Mouse (Mus musculus) kidney, embryonic 15.5 days (tissue): ENCODE measurements at regions not wholly inside any gene's neighbourhood (a gene's known extent, or its start where the extent isn't known, plus 50 kb on each side); places are given as distances from the start of the nearest gene placed in this dataset.
A peak's percentile ranks its signal among the peaks of the same experiment; 100 is the strongest.

Source experiments
- ATAC-seq: fragments of 200-750 bp; cut with Nextera tagmentation; replicated peaks from 2 replicates; pipeline ENCODE4 v1.8.0; 2017; ENCODE audit warnings: moderate TSS enrichment; ENCODE audit not compliant: low FRiP score
- H3K27ac ChIP-seq: fragments of 300-500 bp; sonication (generic); 2 replicates; pipeline ENCODE4 v1.5.1; 2015; ENCODE audit warnings: mild to moderate bottlenecking, inconsistent platforms
- H3K27me3 ChIP-seq: fragments of 300-500 bp; sonication (generic); 2 replicates; pipeline ENCODE4 v1.6.1; 2015; ENCODE audit warnings: inconsistent platforms
- H3K36me3 ChIP-seq: fragments of 300-500 bp; sonication (generic); 2 replicates; pipeline ENCODE4 v1.6.1; 2015; ENCODE audit warnings: inconsistent platforms
- H3K4me1 ChIP-seq: fragments of 300-500 bp; sonication (generic); 2 replicates; pipeline ENCODE4 v1.6.1; 2015; ENCODE audit warnings: inconsistent platforms
- H3K4me2 ChIP-seq: fragments of 300-500 bp; sonication (generic); 2 replicates; pipeline ENCODE4 v1.6.1; 2015; ENCODE audit warnings: moderate library complexity, mild to moderate bottlenecking, inconsistent platforms
- H3K4me3 ChIP-seq: fragments of 300-500 bp; sonication (generic); replicated peaks from 2 replicates; pipeline ENCODE4 v1.5.1; 2015; ENCODE audit warnings: mild to moderate bottlenecking, inconsistent platforms
- H3K9ac ChIP-seq: fragments of 300-500 bp; sonication (generic); 2 replicates; pipeline ENCODE4 v1.6.1; 2015; ENCODE audit warnings: mild to moderate bottlenecking, inconsistent platforms
- H3K9me3 ChIP-seq: fragments of 300-500 bp; sonication (generic); replicated peaks from 2 replicates; pipeline ENCODE4 v1.6.1; 2016; ENCODE audit warnings: inconsistent platforms
- WGBS: fragments of 180-500 bp; shearing (Covaris S2); methylation state at CpG from one replicate; pipeline ENCODE4 v1.1.7; 2015; ENCODE audit warnings: mixed read lengths; 5-methylcytosine and 5-hydroxymethylcytosine counted together

DNA sequence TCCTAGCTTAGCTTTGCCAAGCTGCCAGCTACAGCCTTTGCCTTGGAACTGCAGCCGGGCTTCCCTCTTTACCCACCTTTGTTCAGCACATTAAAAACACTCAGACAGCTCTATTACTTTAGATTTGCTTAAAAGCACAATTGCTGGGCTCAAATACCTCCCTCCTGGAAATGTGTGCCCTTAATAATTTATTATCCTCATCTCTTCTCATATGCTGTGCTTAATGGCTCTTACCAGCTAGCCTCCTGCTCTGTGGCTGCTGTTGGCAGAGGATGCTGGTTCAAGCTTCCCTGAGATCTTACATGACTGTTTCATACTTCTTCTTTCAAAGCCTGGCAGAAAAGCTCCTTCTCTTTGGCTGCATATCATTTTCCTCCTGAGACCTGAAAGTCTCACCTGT lies 378.1 kb upstream of the Cdh19 start:
- Histone ChIP-seq H3K4me1 (no peaks in the 10 kb centered on the region), H3K27me3 (no peaks in the 10 kb centered on the region), H3K4me2 (no peak overlapping the region), H3K9me3 (no peaks in the 10 kb centered on the region), H3K36me3 (no peaks in the 10 kb centered on the region), H3K4me3 (no peak overlapping the region), H3K9ac (no peak overlapping the region), H3K27ac (no peak overlapping the region)
- no peak for ATAC-seq
- WGBS = 83% methylated on average over 1 of the region's 1 CpGs

DNA sequence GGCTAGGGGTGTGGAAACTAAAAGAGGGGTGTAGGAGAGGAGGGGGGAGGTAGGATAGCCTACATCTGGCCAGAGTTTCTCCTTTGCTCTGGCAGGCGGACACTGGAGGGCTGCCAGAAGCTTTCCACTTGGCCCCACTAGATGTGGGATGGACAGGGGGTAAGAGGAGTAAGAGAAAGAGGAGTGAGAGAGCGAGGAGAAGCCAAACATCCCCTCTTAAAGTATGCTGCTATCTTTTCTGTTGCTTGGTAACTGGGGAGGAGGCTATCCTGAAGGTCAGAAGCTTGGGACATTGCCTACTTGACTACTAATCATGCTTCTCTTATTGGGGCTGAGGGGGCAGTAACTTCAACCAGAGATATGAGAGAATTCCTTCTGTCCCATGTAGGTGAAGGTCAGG lies 360.5 kb upstream of the Cdh19 start:
- H3K9ac ChIP-seq = no peak overlapping the region
- no peak overlapping the region for H3K4me3 ChIP-seq
- H3K4me1 ChIP-seq = no peaks in the 10 kb centered on the region
- H3K27me3 ChIP-seq = no peaks in the 10 kb centered on the region
- H3K9me3 ChIP-seq = no peaks in the 10 kb centered on the region
- H3K27ac ChIP-seq = no peak overlapping the region
- WGBS = 60% methylated on average over 2 of the region's 2 CpGs
- no peak overlapping the region for H3K4me2 ChIP-seq
- no peak for ATAC-seq
- no peaks in the 10 kb centered on the region for H3K36me3 ChIP-seq

DNA sequence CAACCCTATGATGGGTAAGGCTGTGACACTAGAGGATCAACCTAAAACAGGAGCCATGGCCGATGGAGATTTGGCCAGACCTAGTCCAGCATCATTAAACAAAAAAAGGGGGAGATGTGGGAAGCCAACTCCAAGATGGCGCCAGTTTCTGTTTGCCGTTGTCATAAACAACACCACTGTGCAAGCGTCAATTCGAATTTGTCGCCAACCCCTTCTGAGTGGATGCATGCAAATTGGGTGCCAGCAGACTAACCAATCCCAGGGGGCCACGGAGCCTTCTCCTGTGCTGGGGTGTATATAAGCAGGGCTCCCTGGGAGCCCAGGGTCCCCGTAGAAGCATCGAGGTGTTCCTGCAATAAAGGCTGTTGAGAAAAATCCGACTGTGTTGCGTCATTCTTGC lies 324.9 kb upstream of the Cdh19 start:
- no peak for ATAC-seq
- H3K36me3 ChIP-seq = no peaks in the 10 kb centered on the region
- no peak overlapping the region for H3K27ac ChIP-seq
- H3K9ac ChIP-seq = no peak overlapping the region
- 93% methylated on average over 11 of the region's 11 CpGs for WGBS
- H3K27me3 ChIP-seq = no peaks in the 10 kb centered on the region
- H3K4me1 ChIP-seq = no peaks in the 10 kb centered on the region
- no peaks in the 10 kb centered on the region for H3K9me3 ChIP-seq
- no peak overlapping the region for H3K4me3 ChIP-seq
- H3K4me2 ChIP-seq = no peak overlapping the region

DNA sequence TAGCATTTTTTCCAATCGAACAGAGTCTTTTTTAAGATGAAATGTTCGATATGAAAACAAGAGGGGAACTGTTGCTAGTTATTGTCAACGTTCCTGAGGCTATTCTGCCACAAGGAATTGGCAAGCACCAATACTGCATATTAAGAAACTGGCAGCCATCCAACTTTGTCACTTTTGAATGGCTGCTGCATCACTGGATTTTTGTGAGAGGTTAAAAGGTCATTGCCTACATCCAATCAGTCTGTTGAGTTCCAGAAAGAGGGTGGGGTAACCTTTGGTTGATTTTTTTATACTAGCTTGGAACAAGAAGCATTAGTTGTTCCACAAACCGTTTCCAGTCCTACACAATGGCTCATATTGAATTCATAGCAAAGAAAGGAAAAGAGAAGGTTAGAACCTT lies 309.0 kb upstream of the Cdh19 start:
- Histone ChIP-seq H3K4me3 (no peak overlapping the region), H3K4me2 (no peak overlapping the region), H3K9me3 (no peaks in the 10 kb centered on the region), H3K27ac (no peak overlapping the region), H3K9ac (no peak overlapping the region), H3K4me1 (no peaks in the 10 kb centered on the region), H3K36me3 (no peaks in the 10 kb centered on the region), H3K27me3 (no peaks in the 10 kb centered on the region)
- no peak for ATAC-seq
- 69% methylated on average over 4 of the region's 4 CpGs for WGBS

DNA sequence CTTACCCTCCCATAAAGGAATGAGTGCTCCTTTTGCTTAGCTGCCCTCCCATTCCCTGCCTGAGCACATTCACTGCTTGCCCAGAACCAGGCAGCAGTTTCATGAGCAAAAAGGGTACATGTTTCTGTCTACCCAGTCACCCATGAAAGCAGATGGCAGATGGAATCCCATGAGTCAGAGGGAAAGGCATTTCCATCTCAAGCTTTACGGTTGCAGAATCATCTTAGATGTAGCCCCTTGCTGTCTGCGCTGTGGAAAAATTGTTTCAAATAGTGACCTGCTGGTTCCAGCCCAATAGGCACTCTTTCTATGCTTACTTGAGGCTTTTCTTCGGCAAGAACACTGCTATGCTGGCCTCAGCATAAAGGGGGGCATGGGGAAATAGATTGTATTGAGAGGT lies 308.5 kb upstream of the Cdh19 start:
- ATAC-seq = 0 out of 2 replicates have a peak, but pooled peaks have one; percentile 69
- 70% methylated on average over 3 of the region's 3 CpGs for WGBS
- H3K4me2 ChIP-seq = no peak overlapping the region
- H3K9ac ChIP-seq = no peak overlapping the region
- H3K27me3 ChIP-seq = no peaks in the 10 kb centered on the region
- H3K9me3 ChIP-seq = no peaks in the 10 kb centered on the region
- no peaks in the 10 kb centered on the region for H3K36me3 ChIP-seq
- H3K4me1 ChIP-seq = no peaks in the 10 kb centered on the region
- H3K4me3 ChIP-seq = no peak overlapping the region
- no peak overlapping the region for H3K27ac ChIP-seq

DNA sequence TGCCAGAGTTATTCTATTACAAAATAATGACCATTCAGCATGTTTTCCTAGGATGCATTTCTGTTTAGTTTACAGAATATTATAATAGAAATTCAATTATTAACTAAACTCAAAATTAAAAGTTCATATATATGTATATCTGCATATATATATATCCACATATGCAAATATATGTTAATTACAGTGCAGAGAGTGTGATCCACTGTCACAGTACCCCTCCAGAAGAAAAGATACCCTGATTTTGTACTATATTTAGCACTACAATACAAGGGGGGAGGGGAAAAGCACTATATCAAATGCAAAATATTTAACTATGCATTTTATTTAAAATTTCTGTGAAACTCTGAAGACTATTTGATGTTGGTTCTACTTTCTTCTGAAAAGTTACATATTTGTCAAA lies 265.4 kb upstream of the Cdh19 start:
- H3K4me3 ChIP-seq = no peak overlapping the region
- H3K9me3 ChIP-seq = no peaks in the 10 kb centered on the region
- no peak for ATAC-seq
- no peaks in the 10 kb centered on the region for H3K27me3 ChIP-seq
- H3K4me2 ChIP-seq = no peak overlapping the region
- H3K9ac ChIP-seq = no peak overlapping the region
- H3K27ac ChIP-seq = no peak overlapping the region
- no peaks in the 10 kb centered on the region for H3K4me1 ChIP-seq
- H3K36me3 ChIP-seq = no peaks in the 10 kb centered on the region

DNA sequence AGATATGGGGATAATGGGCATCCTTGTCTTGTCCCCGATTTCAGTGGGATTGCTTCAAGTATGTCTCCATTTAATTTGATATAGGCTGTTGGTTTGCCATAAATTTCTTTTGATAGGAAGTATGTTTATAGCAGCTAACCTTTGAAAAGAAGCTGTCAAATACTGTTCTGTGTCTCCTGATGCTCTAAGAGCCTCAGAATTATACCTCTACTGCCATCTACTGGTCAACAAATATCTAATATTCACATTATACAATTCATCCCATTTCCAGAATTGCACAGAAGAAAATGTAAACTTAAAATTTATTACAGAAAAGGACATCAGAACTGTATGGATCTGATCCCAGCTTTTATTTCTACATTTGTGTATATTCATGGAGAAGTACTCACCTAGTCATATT lies 265.0 kb upstream of the Cdh19 start:
- no peaks in the 10 kb centered on the region for H3K27me3 ChIP-seq
- H3K4me1 ChIP-seq = no peaks in the 10 kb centered on the region
- no peak overlapping the region for H3K27ac ChIP-seq
- H3K4me2 ChIP-seq = no peak overlapping the region
- H3K36me3 ChIP-seq = no peaks in the 10 kb centered on the region
- WGBS = 65% methylated on average over 1 of the region's 1 CpGs
- H3K9ac ChIP-seq = no peak overlapping the region
- ATAC-seq = no peak
- no peak overlapping the region for H3K4me3 ChIP-seq
- H3K9me3 ChIP-seq = no peaks in the 10 kb centered on the region
